Comparison of ENCODE assay signal across 8 mouse cellular contexts in the genomic region with DNA sequence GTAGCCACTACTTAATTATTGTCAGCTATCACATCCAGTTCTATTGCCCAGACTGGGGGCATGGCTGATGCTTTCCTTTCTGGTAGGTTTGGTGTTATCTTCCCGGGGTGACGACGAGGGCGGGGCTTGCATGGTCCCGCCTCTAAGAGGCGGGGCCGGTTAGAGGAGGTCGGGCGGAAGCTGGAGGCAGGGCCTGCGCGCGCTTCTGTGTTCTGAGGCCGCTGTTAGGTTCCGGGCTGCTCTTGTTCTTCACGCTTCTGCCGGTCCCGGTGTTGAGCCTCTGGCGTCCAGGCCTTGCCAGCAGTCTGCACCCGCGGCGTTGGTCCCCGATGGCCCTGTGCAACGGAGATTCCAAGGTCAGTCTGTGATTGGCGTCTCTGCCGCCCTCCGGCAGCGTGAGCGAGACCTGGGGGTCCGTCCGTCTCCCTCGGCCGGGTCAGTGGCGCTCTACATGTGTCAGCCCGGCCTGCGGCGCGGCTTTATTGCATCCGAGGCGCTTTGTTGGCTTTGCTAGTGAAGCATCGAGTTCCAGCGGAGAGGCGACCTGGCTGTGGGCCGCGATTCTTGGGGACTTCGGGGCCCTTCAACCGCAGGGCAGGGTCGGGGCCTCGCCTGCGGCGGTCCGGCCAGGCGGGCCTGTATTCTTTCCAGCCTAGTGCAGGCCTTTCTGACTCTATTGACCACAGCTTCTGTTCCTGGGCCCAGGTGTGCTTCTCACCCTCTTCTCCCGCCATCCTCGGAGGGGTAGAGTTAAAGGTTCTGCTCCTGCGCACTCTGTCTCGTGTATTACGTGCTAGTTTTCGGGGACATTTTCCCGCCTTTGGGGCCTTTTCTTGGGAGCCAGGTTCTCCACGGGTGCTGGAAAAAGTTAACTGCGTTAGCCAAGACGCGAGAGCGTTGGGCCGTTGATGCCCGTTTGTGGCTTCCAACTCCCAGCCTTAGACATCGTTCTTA. TPM values are rescaled to one million over a fixed set of nuclear protein-coding genes. Genes with fewer than 3 reads are reported as not detected.
DNase-seq lines count a peak whose midpoint lies in the region; ATAC-seq and TF ChIP-seq lines count a peak whose summit lies in the region.

A gene (plus strand): TSS at position 152 of the 954 bp plus-strand sequence.

- no peak for TF ChIP-seq CTCF in Patski (IDR thresholded peaks at IDR 0.05)

- CTCF ChIA-PET in Patski (lab: Charles Lee): interaction anchor here (1.1 to 2.9 kb wide), 8 partner anchors 10 to 47 kb away, joined by 3 to 14 read pairs (median 4); a partner anchor contains a TSS

- peak within 1 kb of the TSS; percentile 89 for H3K27ac ChIP-seq in hindbrain, embryonic 15.5 days (replicated peaks)

- WGBS in hindbrain, embryonic 15.5 days: under 1% methylated on average over 67 of the region's 67 CpGs

- peak within 1 kb of the TSS; percentile 83 for H3K4me2 ChIP-seq in hindbrain, embryonic 15.5 days

- no peaks in the 10 kb centered on the region for H3K27me3 ChIP-seq in Patski
- H3K27me3 ChIP-seq in hindbrain, embryonic 15.5 days: no peaks in the 10 kb centered on the region

- POLR2A ChIA-PET in Patski (lab: Charles Lee): interaction anchor here (0.8 to 2.1 kb wide), 2 partner anchors 8 to 12 kb away, joined by 3 to 14 read pairs; a partner anchor contains a TSS

- H3K36me3 ChIP-seq in hindbrain, embryonic 15.5 days: peaks cover 7% of the 10 kb centered on the region

- peak; percentile 82 for DNase-seq in Patski (ENCODE audit: low read depth, low spot score)
- DNase-seq in cerebellum, postnatal 14 days: peak; percentile 93
- peak; percentile 77 to 87 for DNase-seq in frontal cortex, postnatal 25 days (ENCODE audit: low spot score in 2 of 2)
- DNase-seq in left cerebral cortex, adult 11 months (ENCODE audit: low spot score): peak; percentile 91
- peak; percentile 94 for DNase-seq in lung, postnatal 4 days
- peak; percentile 83 for DNase-seq in retina, postnatal 7 days (ENCODE audit: low read depth, low spot score)
- peak; percentile 76 for DNase-seq in urinary bladder, adult 2 months (ENCODE audit: low spot score)

- peak; percentile 99 for ATAC-seq in Patski
- ATAC-seq in hindbrain, embryonic 15.5 days (ENCODE audit: low FRiP score, low read depth): peak; percentile 99

- in situ Hi-C loops in Patski (cut with MboI; ENCODE audit: low pct_unique_long_range_greater_than_20kb): loop anchor here (10.0 to 25.0 kb wide), 4 partner anchors 819 to 1961 kb away; a partner anchor contains a TSS

- H3K4me3 ChIP-seq in hindbrain, embryonic 15.5 days: peak within 1 kb of the TSS; percentile 76

- no peaks in the 10 kb centered on the region for H3K9me3 ChIP-seq in hindbrain, embryonic 15.5 days

- peaks cover 26% of the 10 kb centered on the region for H3K4me1 ChIP-seq in hindbrain, embryonic 15.5 days (replicated peaks)

- peak within 1 kb of the TSS; percentile 92 for H3K9ac ChIP-seq in hindbrain, embryonic 15.5 days

RNA-seq across cellular contexts. Expression of the gene that starts here (rescaled TPM):
- 48.6 TPM for polyA plus RNA-seq in Patski (2021)
- polyA plus RNA-seq in hindbrain, embryonic 15.5 days (2015; fragmentation: Nextera tagmentation; extraction: Ambion mirVana): 41.7 and 42.6 TPM in 2 replicates
- polyA plus RNA-seq in urinary bladder, adult 2 months (2012; rRNA removed): 8.9 and 9.6 TPM in 2 replicates

Comparison
In these comparisons a context has a peak if more than half of its experiments do, and no peak if none do; other contexts are left out.
1. Peak in every context shown above with its lines: DNase-seq, ATAC-seq, H3K4me3 ChIP-seq and H3K27ac ChIP-seq.